Mouse (Mus musculus) small intestine, adult 2 months (tissue): ENCODE results near the gene Btrc.

Source experiments
- CTCF ChIP-seq: fragments of 200-500 bp; IDR thresholded peaks from 2 replicates; pipeline ENCODE4 v1.5.1; 2012; ENCODE audit warnings: low read depth, mild to moderate bottlenecking, control low read depth, inconsistent platforms, low read length, moderate library complexity, mixed read lengths; ENCODE audit not compliant: insufficient replicate concordance, insufficient read length; ENCODE audit errors: extremely low read depth
- POLR2A ChIP-seq: fragments of 200-500 bp; IDR thresholded peaks from 2 replicates; pipeline ENCODE4 v1.6.1; 2012; ENCODE audit warnings: low read depth, mild to moderate bottlenecking, control low read depth, inconsistent platforms, low read length, moderate library complexity

- no peak for TF ChIP-seq POLR2A
- no peak for TF ChIP-seq CTCF
Observed at GRCm38 (mm10) chr19:45428146-45428545, 64.6 kb downstream of the Btrc start.
